Mouse (Mus musculus): ENCODE measurements around the gene Sema4c. TPM values are rescaled to one million over a fixed set of nuclear protein-coding genes. Genes with fewer than 3 reads are reported as not detected.
A peak's percentile ranks its signal among the peaks of the same experiment; 100 is the strongest.

The Sema4c gene
- total RNA-seq, 4 experiments from 2014 or later = 2.7 to 5.2 (median 4.6) TPM

- DNase-seq (ENCODE audit: low spot score in 2 of 2) = peak; percentile 84 to 90
Measured at GRCm38 (mm10) chr1:36535477-36536396, 22.4 kb downstream of the Sema4c start.

- DNase-seq (ENCODE audit: low spot score in 2 of 2) = peak; percentile 63 to 74
Measured at GRCm38 (mm10) chr1:36534595-36535058, 23.5 kb downstream of the Sema4c start.

GRCm38 (mm10) chr1:36533546-36533945 is 24.6 kb downstream of the Sema4c start:
- no peak for DNase-seq (ENCODE audit: low spot score in 2 of 2)

- no peak for DNase-seq (ENCODE audit: low spot score in 2 of 2)
Measured at GRCm38 (mm10) chr1:36531461-36531860, 26.7 kb downstream of the Sema4c start.

- DNase-seq (ENCODE audit: low spot score in 2 of 2) = no peak
Measured at GRCm38 (mm10) chr1:36530962-36531361, 27.2 kb downstream of the Sema4c start.

GRCm38 (mm10) chr1:36530485-36530884 is 27.7 kb downstream of the Sema4c start:
- no peak for DNase-seq (ENCODE audit: low spot score in 2 of 2)

GRCm38 (mm10) chr1:36529875-36530274 is 28.3 kb downstream of the Sema4c start:
- no peak for DNase-seq (ENCODE audit: low spot score in 2 of 2)

- DNase-seq (ENCODE audit: low spot score in 2 of 2) = no peak
Measured at GRCm38 (mm10) chr1:36529274-36529673, 28.9 kb downstream of the Sema4c start.

GRCm38 (mm10) chr1:36528351-36528750 is 29.8 kb downstream of the Sema4c start:
- DNase-seq (ENCODE audit: low spot score in 2 of 2) = no peak

GRCm38 (mm10) chr1:36526903-36527302 is 31.2 kb downstream of the Sema4c start:
- DNase-seq (ENCODE audit: low spot score in 2 of 2) = no peak

- no peak for DNase-seq (ENCODE audit: low spot score in 2 of 2)
Measured at GRCm38 (mm10) chr1:36525774-36526173, 32.4 kb downstream of the Sema4c start.

- DNase-seq (ENCODE audit: low spot score in 2 of 2) = no peak
Measured at GRCm38 (mm10) chr1:36524058-36524457, 34.1 kb downstream of the Sema4c start.

GRCm38 (mm10) chr1:36523332-36524013 is 34.7 kb downstream of the Sema4c start:
- DNase-seq (ENCODE audit: low spot score in 2 of 2) = peak in 1 of 2 experiments; percentile 58

GRCm38 (mm10) chr1:36522210-36522609 is 35.9 kb downstream of the Sema4c start:
- DNase-seq (ENCODE audit: low spot score in 2 of 2) = no peak

- no peak for DNase-seq (ENCODE audit: low spot score in 2 of 2)
Measured at GRCm38 (mm10) chr1:36519626-36520025, 38.5 kb downstream of the Sema4c start.

- no peak for DNase-seq (ENCODE audit: low spot score in 2 of 2)
Measured at GRCm38 (mm10) chr1:36518259-36518658, 39.9 kb downstream of the Sema4c start.

GRCm38 (mm10) chr1:36513718-36514117 is 44.4 kb downstream of the Sema4c start:
- DNase-seq (ENCODE audit: low spot score in 2 of 2) = no peak

- no peak for DNase-seq (ENCODE audit: low spot score in 2 of 2)
Measured at GRCm38 (mm10) chr1:36513310-36513709, 44.8 kb downstream of the Sema4c start.

- DNase-seq (ENCODE audit: low spot score in 2 of 2) = no peak
Measured at GRCm38 (mm10) chr1:36512966-36513280, 45.2 kb downstream of the Sema4c start.

GRCm38 (mm10) chr1:36512089-36512965 is 45.8 kb downstream of the Sema4c start:
- peak; percentile 45 to 63 for DNase-seq (ENCODE audit: low spot score in 2 of 2)

GRCm38 (mm10) chr1:36511289-36512021 is 46.7 kb downstream of the Sema4c start, which contains the start of gene Cnnm3:
Gene Cnnm3, plus strand, starts transcription at chr1:36511867.
- peak; percentile 99 for DNase-seq (ENCODE audit: low spot score in 2 of 2)
